Mouse (Mus musculus) intestine, postnatal 0 days (tissue): Measurements from ENCODE around the gene Bag2. TPM values are rescaled to one million over a fixed set of nuclear protein-coding genes. Genes with fewer than 3 reads are reported as not detected.
A peak's percentile ranks its signal among the peaks of the same experiment; 100 is the strongest.

Experiments used
- ATAC-seq: fragments of 200-750 bp; cut with Nextera tagmentation; 2 replicates; pipeline ENCODE4 v1.8.0; 2017; ENCODE audit warnings: mild to moderate bottlenecking, moderate TSS enrichment, moderate library complexity
- H3K27ac ChIP-seq: fragments of 300-500 bp; sonication (generic); 2 replicates; pipeline ENCODE4 v1.5.1; 2014; ENCODE audit warnings: mild to moderate bottlenecking, low read depth, low read length, moderate library complexity
- H3K27me3 ChIP-seq: fragments of 300-500 bp; sonication (generic); replicated peaks from 2 replicates; pipeline ENCODE4 v1.6.1; 2014; ENCODE audit warnings: low read length, mixed read lengths; ENCODE audit not compliant: control insufficient read depth, insufficient read depth
- H3K36me3 ChIP-seq: fragments of 300-500 bp; sonication (generic); 2 replicates; pipeline ENCODE4 v1.6.1; 2014; ENCODE audit warnings: mild to moderate bottlenecking, moderate library complexity; ENCODE audit not compliant: control insufficient read depth, insufficient read depth
- H3K4me1 ChIP-seq: fragments of 300-500 bp; sonication (generic); replicated peaks from 2 replicates; pipeline ENCODE4 v1.6.1; 2014; ENCODE audit warnings: antibody characterized with exemption, low read length, mixed read lengths; ENCODE audit not compliant: control insufficient read depth, insufficient read depth
- H3K4me2 ChIP-seq: fragments of 300-500 bp; sonication (generic); replicated peaks from 2 replicates; pipeline ENCODE4 v1.6.1; 2014; ENCODE audit warnings: low read depth, mild to moderate bottlenecking, moderate library complexity
- H3K4me3 ChIP-seq: fragments of 300-500 bp; sonication (generic); 2 replicates; pipeline ENCODE4 v1.5.1; 2014; ENCODE audit warnings: low read depth, low read length
- H3K9ac ChIP-seq: fragments of 300-500 bp; sonication (generic); 2 replicates; pipeline ENCODE4 v1.6.1; 2014; ENCODE audit warnings: mild to moderate bottlenecking, low read depth, low read length
- H3K9me3 ChIP-seq: fragments of 300-500 bp; sonication (generic); 2 replicates; pipeline ENCODE4 v1.6.1; 2016; ENCODE audit warnings: mixed run types; ENCODE audit not compliant: control insufficient read depth
- CTCF ChIP-seq: sonication (generic); IDR thresholded peaks from 2 replicates; pipeline ENCODE4 v1.5.1; 2016; ENCODE audit warnings: low read depth, mild to moderate bottlenecking, control low read depth, antibody characterized with exemption, moderate library complexity
- whole genome bisulfite sequencing: fragments of 180-500 bp; shearing (Covaris S2); extraction: QIAGEN DNeasy Blood & Tissue Kit; methylation state at CpG from one replicate; pipeline ENCODE4 v1.1.7; 2014; 5-methylcytosine and 5-hydroxymethylcytosine counted together
- polyA plus RNA-seq: library from polyadenylated mRNA; unstranded; fragments of >200 nt; fragmentation: Nextera tagmentation; extraction: Ambion mirVana; gene quantifications from 2 replicates; pipeline ENCODE4 v1.2.1, GENCODE M21; 2015

The Bag2 gene
- polyA plus RNA-seq, result 26.0 and 27.4 TPM in 2 replicates

DNA sequence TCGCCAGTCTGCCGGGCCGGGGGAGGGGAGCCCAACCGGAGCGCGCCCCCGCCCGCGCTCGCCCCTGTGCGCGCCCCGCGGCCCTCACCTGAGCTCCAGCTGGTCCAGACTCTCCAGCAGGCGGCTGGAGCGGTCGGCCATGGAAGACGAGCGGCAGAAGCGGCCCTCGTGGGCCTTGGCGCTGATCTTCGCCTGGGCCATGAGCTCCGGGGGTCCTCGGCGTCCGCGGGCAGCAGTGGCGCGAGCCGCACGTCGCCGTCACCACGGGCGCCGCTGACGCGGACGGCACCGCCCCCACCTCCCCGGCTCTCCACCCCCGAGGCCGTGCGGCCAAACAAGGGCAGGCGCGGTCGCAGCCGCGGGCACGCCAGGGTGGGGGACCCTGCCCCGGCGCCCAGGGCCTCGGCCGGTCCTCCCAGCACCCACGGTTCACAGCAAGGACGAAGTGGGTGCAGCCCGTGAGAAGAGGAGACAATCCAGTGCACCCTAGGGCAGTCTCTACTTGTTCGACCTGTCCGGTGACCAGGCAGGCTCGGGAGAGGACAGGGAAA, at the start of gene Bag2:
Gene Bag2, minus strand, starts transcription at position 305 of the 551 bp plus-strand sequence.
- no peak within 1 kb of the TSS; the same call in 1 of the 2 replicates for H3K27ac ChIP-seq
- no peaks in the 10 kb centered on the region for H3K9me3 ChIP-seq
- peak; percentile 58 for ATAC-seq
- H3K4me2 ChIP-seq, result peak within 1 kb of the TSS; percentile 100
- under 1% methylated on average over 60 of the region's 61 CpGs for WGBS
- 0 out of 2 replicates have a peak, but pooled peaks cover 2% of the 10 kb centered on the region for H3K4me1 ChIP-seq
- no peaks in the 10 kb centered on the region for H3K27me3 ChIP-seq
- H3K36me3 ChIP-seq, result 0 out of 2 replicates have a peak, but pooled peaks cover 4% of the 10 kb centered on the region
- peak within 1 kb of the TSS; percentile 70 for H3K4me3 ChIP-seq
- peak within 1 kb of the TSS; percentile 69 for H3K9ac ChIP-seq
- TF ChIP-seq CTCF, result peak; percentile 48

DNA sequence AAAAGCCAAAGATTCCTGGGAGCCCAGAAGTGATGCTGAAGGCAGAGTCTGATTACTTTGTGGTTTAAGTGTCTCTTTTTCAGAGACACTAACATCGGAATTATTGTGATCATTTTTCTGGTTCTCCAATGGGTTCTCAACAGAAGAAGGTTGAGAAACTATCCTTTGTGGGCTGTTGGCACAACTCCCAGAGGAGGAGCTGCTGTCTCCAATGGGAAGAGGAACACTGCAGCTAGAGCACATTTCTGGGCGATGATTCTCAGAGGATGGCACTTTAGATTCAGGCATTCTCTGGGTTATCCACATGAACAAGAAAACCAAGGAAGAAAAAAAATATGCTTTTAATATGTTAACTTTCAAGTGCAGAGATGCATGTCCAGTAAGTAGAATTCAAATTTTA, 45.7 kb upstream of the Bag2 start:
- WGBS, result 89% methylated on average over 2 of the region's 2 CpGs
- H3K36me3 ChIP-seq, result peaks cover 30% of the 10 kb centered on the region
- H3K9ac ChIP-seq, result no peak overlapping the region
- no peak overlapping the region for H3K27ac ChIP-seq
- H3K4me3 ChIP-seq, result no peak overlapping the region
- no peaks in the 10 kb centered on the region for H3K9me3 ChIP-seq
- H3K27me3 ChIP-seq, result no peaks in the 10 kb centered on the region
- no peak for TF ChIP-seq CTCF
- no peaks in the 10 kb centered on the region for H3K4me1 ChIP-seq
- no peak for ATAC-seq
- H3K4me2 ChIP-seq, result no peak overlapping the region

DNA sequence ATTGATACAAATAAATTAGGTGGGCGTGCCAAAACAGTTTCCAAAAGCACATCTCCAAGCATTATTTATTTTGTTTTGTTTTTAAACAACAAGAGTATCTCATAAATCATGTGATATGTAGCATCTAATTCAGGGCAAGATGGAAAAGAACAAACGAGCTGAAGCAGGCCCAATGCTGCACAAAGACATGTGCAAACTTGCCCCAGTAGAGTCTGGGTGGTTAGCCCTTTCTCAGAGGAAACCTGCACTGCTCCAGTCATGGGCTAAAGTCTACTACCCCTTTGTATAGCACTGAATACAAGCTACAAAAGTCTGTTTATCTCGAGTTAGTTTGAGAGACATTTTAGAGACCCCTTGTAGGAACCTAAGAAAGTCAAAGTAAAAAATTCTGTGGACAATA, 42.0 kb upstream of the Bag2 start:
- H3K4me2 ChIP-seq, result no peak overlapping the region
- no peak overlapping the region for H3K4me3 ChIP-seq
- 74% methylated on average over 3 of the region's 3 CpGs for WGBS
- no peak overlapping the region for H3K9ac ChIP-seq
- no peak overlapping the region for H3K27ac ChIP-seq
- no peaks in the 10 kb centered on the region for H3K4me1 ChIP-seq
- no peak for TF ChIP-seq CTCF
- no peak for ATAC-seq
- no peaks in the 10 kb centered on the region for H3K9me3 ChIP-seq
- no peaks in the 10 kb centered on the region for H3K27me3 ChIP-seq
- peaks cover 30% of the 10 kb centered on the region for H3K36me3 ChIP-seq

DNA sequence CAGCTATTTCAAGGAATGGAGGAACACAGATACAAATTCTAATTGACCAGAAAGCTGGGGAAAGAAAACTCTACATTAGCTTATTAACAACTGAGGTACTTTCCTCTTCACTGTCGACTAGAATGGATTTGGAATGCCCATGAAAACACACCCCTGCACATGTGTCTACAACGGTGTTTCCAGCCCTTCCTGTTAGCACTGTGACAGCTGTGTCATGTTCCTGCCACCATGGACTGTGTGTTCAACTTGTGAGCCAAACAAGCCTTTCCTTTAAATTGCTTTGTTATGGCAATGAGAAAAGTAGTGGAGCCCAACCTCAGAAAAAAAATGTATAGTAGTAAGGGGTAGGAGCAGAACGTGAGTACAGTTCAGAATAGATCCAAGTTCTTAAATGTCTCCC, 30.9 kb upstream of the Bag2 start:
- Histone ChIP-seq H3K4me3 (no peak overlapping the region), H3K9me3 (no peaks in the 10 kb centered on the region), H3K27me3 (no peaks in the 10 kb centered on the region), H3K4me1 (no peaks in the 10 kb centered on the region), H3K36me3 (peaks cover 2% of the 10 kb centered on the region; the same call in 1 of the 2 replicates), H3K4me2 (no peak overlapping the region), H3K27ac (no peak overlapping the region), H3K9ac (no peak overlapping the region)
- no peak for TF ChIP-seq CTCF
- WGBS, result 33% methylated on average over 3 of the region's 3 CpGs
- no peak for ATAC-seq

DNA sequence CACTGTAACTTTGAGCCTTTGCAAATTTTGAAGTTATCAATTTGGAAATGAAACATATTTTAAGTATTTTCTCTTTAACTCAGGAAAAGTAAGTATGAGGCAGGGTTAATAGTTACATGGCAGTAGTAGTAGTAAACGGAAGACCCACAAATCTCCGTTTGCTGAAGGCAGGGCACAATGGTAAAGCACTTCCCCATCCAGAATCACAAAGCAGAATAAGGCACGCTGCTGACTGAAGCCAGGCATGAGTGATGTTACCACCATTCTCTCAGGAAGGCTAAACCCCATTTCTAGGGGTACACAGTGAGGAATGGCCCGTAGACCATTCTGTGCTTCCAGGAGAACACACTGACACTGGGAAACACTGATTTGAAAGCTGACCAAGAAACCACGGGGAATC, 30.5 kb upstream of the Bag2 start:
- no peak overlapping the region for H3K9ac ChIP-seq
- TF ChIP-seq CTCF, result no peak
- no peaks in the 10 kb centered on the region for H3K4me1 ChIP-seq
- 68% methylated on average over 5 of the region's 5 CpGs for WGBS
- no peak overlapping the region for H3K4me2 ChIP-seq
- peaks cover 4% of the 10 kb centered on the region; the same call in 1 of the 2 replicates for H3K36me3 ChIP-seq
- no peak overlapping the region for H3K27ac ChIP-seq
- ATAC-seq, result no peak
- H3K27me3 ChIP-seq, result no peaks in the 10 kb centered on the region
- H3K4me3 ChIP-seq, result no peak overlapping the region
- H3K9me3 ChIP-seq, result no peaks in the 10 kb centered on the region

DNA sequence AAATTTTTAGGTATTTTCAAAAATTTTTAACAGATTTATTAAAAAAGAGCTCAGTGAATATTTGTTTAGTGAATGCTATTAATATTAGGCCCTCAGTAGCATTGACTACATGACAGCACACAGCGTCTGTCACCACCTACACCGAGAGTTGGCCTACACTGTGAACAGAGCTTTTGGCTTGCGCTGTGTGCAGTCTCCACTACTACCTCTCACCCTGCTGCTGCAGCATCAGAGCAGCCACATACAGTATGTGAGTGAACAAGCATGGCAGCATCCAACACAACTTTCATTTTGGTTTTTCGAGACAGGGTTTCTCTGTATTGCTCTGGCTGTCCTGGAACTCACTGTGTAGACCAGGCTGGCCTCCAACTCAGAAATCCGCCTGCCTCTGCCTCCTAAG, 27.0 kb upstream of the Bag2 start:
- Histone ChIP-seq H3K4me3 (no peak overlapping the region), H3K4me1 (no peaks in the 10 kb centered on the region), H3K9me3 (no peaks in the 10 kb centered on the region), H3K9ac (no peak overlapping the region), H3K27me3 (no peaks in the 10 kb centered on the region), H3K4me2 (no peak overlapping the region), H3K27ac (no peak overlapping the region), H3K36me3 (peaks cover 13% of the 10 kb centered on the region; the same call in 1 of the 2 replicates)
- WGBS, result 96% methylated on average over 5 of the region's 5 CpGs
- TF ChIP-seq CTCF, result no peak
- no peak for ATAC-seq

DNA sequence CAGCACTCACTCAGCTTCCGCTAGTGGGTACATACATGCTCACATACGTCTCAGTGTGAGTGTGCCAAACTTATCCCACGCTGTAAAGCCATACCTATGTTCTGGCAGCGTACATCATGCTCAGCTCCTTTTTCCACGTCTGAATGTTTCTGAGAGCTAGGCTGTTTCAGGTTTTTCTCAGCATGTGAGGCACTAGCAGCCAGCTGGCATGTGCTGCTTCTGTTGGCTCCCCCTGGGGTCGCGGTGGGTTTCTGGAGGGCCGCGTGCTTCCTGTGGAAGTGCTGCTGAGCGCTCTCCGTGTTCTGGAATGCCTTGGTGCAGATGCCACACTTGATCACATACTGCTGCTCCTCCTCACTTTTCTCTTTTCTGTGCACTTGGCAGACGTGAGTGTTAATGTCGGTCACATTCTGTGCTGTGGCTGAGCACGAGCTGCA, 18.6 kb upstream of the Bag2 start:
- ATAC-seq, result no peak
- no peak for TF ChIP-seq CTCF
- H3K36me3 ChIP-seq, result peaks cover 15% of the 10 kb centered on the region
- 86% methylated on average over 14 of the region's 14 CpGs for WGBS
- no peaks in the 10 kb centered on the region for H3K27me3 ChIP-seq
- no peak overlapping the region for H3K9ac ChIP-seq
- no peak overlapping the region for H3K27ac ChIP-seq
- no peak overlapping the region for H3K4me2 ChIP-seq
- H3K9me3 ChIP-seq, result no peaks in the 10 kb centered on the region
- no peaks in the 10 kb centered on the region for H3K4me1 ChIP-seq
- H3K4me3 ChIP-seq, result no peak overlapping the region
